Mouse (Mus musculus): ENCODE data around the gene Cmip. TPM values are rescaled to one million over a fixed set of nuclear protein-coding genes. Genes with fewer than 3 reads are reported as not detected.

Gene Cmip
- polyA plus RNA-seq, 1 experiment: 16.2 TPM

GRCm38 (mm10) chr8:117464525-117464924, 207.7 kb downstream of the Cmip start:
- 97% methylated on average over 6 of the region's 6 CpGs for WGBS
- H3K27ac ChIP-seq (ENCODE audit: control insufficient read depth, insufficient read depth, low read depth, low read length, poor library complexity): no peak overlapping the region
- H3K4me1 ChIP-seq (ENCODE audit: control insufficient read depth, insufficient read depth, low read length): no peaks in the 10 kb centered on the region; the same call in 1 of the 2 replicates
- TF ChIP-seq POLR2A (IDR thresholded peaks at IDR 0.05; ENCODE audit: borderline replicate concordance, control insufficient read depth, low read depth, low read length): no peak
- 0 out of 2 replicates have a peak, but pooled peaks have one; percentile 27 for TF ChIP-seq CTCF (IDR thresholded peaks at IDR 0.05; ENCODE audit: control insufficient read depth, insufficient read depth, low read length)
- H3K4me3 ChIP-seq (replicated peaks; ENCODE audit: control insufficient read depth, low read depth, low read length): no peak overlapping the region

GRCm38 (mm10) chr8:117465250-117465649, 208.4 kb downstream of the Cmip start:
- Histone ChIP-seq H3K27ac (ENCODE audit: control insufficient read depth, insufficient read depth, low read depth, low read length, poor library complexity) (no peak overlapping the region), H3K4me3 (replicated peaks; ENCODE audit: control insufficient read depth, low read depth, low read length) (no peak overlapping the region), H3K4me1 (ENCODE audit: control insufficient read depth, insufficient read depth, low read length) (no peaks in the 10 kb centered on the region; the same call in 1 of the 2 replicates)
- WGBS: 26% methylated on average over 5 of the region's 5 CpGs
- no peak for TF ChIP-seq POLR2A (IDR thresholded peaks at IDR 0.05; ENCODE audit: borderline replicate concordance, control insufficient read depth, low read depth, low read length)
- TF ChIP-seq CTCF (IDR thresholded peaks at IDR 0.05; ENCODE audit: control insufficient read depth, insufficient read depth, low read length): peak; percentile 78

GRCm38 (mm10) chr8:117467466-117467865, 210.6 kb downstream of the Cmip start:
- TF ChIP-seq POLR2A (IDR thresholded peaks at IDR 0.05; ENCODE audit: borderline replicate concordance, control insufficient read depth, low read depth, low read length) (no peak), CTCF (IDR thresholded peaks at IDR 0.05; ENCODE audit: control insufficient read depth, insufficient read depth, low read length) (no peak)
- Histone ChIP-seq H3K4me1 (ENCODE audit: control insufficient read depth, insufficient read depth, low read length) (no peaks in the 10 kb centered on the region; the same call in 1 of the 2 replicates), H3K4me3 (replicated peaks; ENCODE audit: control insufficient read depth, low read depth, low read length) (no peak overlapping the region), H3K27ac (ENCODE audit: control insufficient read depth, insufficient read depth, low read depth, low read length, poor library complexity) (no peak overlapping the region)
- WGBS: 65% methylated on average over 10 of the region's 10 CpGs

- Histone ChIP-seq H3K4me1 (ENCODE audit: control insufficient read depth, insufficient read depth, low read length) (no peaks in the 10 kb centered on the region; the same call in 1 of the 2 replicates), H3K4me3 (replicated peaks; ENCODE audit: control insufficient read depth, low read depth, low read length) (no peak overlapping the region), H3K27ac (ENCODE audit: control insufficient read depth, insufficient read depth, low read depth, low read length, poor library complexity) (no peak overlapping the region)
- TF ChIP-seq POLR2A (IDR thresholded peaks at IDR 0.05; ENCODE audit: borderline replicate concordance, control insufficient read depth, low read depth, low read length): no peak
- TF ChIP-seq CTCF (IDR thresholded peaks at IDR 0.05; ENCODE audit: control insufficient read depth, insufficient read depth, low read length): no peak
- WGBS: 36% methylated on average over 16 of the region's 16 CpGs
Observed at GRCm38 (mm10) chr8:117469431-117470341, 212.8 kb downstream of the Cmip start.

GRCm38 (mm10) chr8:117470342-117470781, 213.5 kb downstream of the Cmip start:
- no peak for TF ChIP-seq CTCF (IDR thresholded peaks at IDR 0.05; ENCODE audit: control insufficient read depth, insufficient read depth, low read length)
- TF ChIP-seq POLR2A (IDR thresholded peaks at IDR 0.05; ENCODE audit: borderline replicate concordance, control insufficient read depth, low read depth, low read length): no peak
- under 1% methylated on average over 14 of the region's 14 CpGs for WGBS
- Histone ChIP-seq H3K27ac (ENCODE audit: control insufficient read depth, insufficient read depth, low read depth, low read length, poor library complexity) (no peak overlapping the region), H3K4me3 (replicated peaks; ENCODE audit: control insufficient read depth, low read depth, low read length) (no peak overlapping the region), H3K4me1 (ENCODE audit: control insufficient read depth, insufficient read depth, low read length) (no peaks in the 10 kb centered on the region; the same call in 1 of the 2 replicates)

- Histone ChIP-seq H3K27ac (ENCODE audit: control insufficient read depth, insufficient read depth, low read depth, low read length, poor library complexity) (no peak overlapping the region), H3K4me1 (ENCODE audit: control insufficient read depth, insufficient read depth, low read length) (no peaks in the 10 kb centered on the region; the same call in 1 of the 2 replicates), H3K4me3 (replicated peaks; ENCODE audit: control insufficient read depth, low read depth, low read length) (no peak overlapping the region)
- peak; percentile 90 for TF ChIP-seq CTCF (IDR thresholded peaks at IDR 0.05; ENCODE audit: control insufficient read depth, insufficient read depth, low read length)
- no peak for TF ChIP-seq POLR2A (IDR thresholded peaks at IDR 0.05; ENCODE audit: borderline replicate concordance, control insufficient read depth, low read depth, low read length)
- 11% methylated on average over 3 of the region's 3 CpGs for WGBS
Observed at GRCm38 (mm10) chr8:117471174-117471573, 214.3 kb downstream of the Cmip start.

- WGBS: 66% methylated on average over 9 of the region's 9 CpGs
- H3K4me3 ChIP-seq (replicated peaks; ENCODE audit: control insufficient read depth, low read depth, low read length): no peak overlapping the region
- TF ChIP-seq CTCF (IDR thresholded peaks at IDR 0.05; ENCODE audit: control insufficient read depth, insufficient read depth, low read length) (no peak), POLR2A (IDR thresholded peaks at IDR 0.05; ENCODE audit: borderline replicate concordance, control insufficient read depth, low read depth, low read length) (no peak)
- no peaks in the 10 kb centered on the region; the same call in 1 of the 2 replicates for H3K4me1 ChIP-seq (ENCODE audit: control insufficient read depth, insufficient read depth, low read length)
- no peak overlapping the region for H3K27ac ChIP-seq (ENCODE audit: control insufficient read depth, insufficient read depth, low read depth, low read length, poor library complexity)
Observed at GRCm38 (mm10) chr8:117471655-117472054, 214.8 kb downstream of the Cmip start.

- Histone ChIP-seq H3K27ac (ENCODE audit: control insufficient read depth, insufficient read depth, low read depth, low read length, poor library complexity) (no peak overlapping the region), H3K4me1 (ENCODE audit: control insufficient read depth, insufficient read depth, low read length) (peaks cover 1% of the 10 kb centered on the region; the same call in 1 of the 2 replicates), H3K4me3 (replicated peaks; ENCODE audit: control insufficient read depth, low read depth, low read length) (no peak overlapping the region)
- WGBS: 68% methylated on average over 4 of the region's 4 CpGs
- TF ChIP-seq CTCF (IDR thresholded peaks at IDR 0.05; ENCODE audit: control insufficient read depth, insufficient read depth, low read length) (no peak), POLR2A (IDR thresholded peaks at IDR 0.05; ENCODE audit: borderline replicate concordance, control insufficient read depth, low read depth, low read length) (no peak)
Observed at GRCm38 (mm10) chr8:117472332-117472731, 215.5 kb downstream of the Cmip start.

All from bone marrow, adult 2 months (tissue).